Mouse (Mus musculus) lung, postnatal 14 days (tissue): ENCODE measurements around the gene Ifngr2.
"Not testable (repeated sequence)": the region's sequence is repeated elsewhere in the genome, so short reads cannot be mapped to it uniquely, and the experiment has no call there.

Experiments
- DNase-seq: peaks from one replicate; pipeline ENCODE4 v3.0.0; 2021

Gene Ifngr2

DNA sequence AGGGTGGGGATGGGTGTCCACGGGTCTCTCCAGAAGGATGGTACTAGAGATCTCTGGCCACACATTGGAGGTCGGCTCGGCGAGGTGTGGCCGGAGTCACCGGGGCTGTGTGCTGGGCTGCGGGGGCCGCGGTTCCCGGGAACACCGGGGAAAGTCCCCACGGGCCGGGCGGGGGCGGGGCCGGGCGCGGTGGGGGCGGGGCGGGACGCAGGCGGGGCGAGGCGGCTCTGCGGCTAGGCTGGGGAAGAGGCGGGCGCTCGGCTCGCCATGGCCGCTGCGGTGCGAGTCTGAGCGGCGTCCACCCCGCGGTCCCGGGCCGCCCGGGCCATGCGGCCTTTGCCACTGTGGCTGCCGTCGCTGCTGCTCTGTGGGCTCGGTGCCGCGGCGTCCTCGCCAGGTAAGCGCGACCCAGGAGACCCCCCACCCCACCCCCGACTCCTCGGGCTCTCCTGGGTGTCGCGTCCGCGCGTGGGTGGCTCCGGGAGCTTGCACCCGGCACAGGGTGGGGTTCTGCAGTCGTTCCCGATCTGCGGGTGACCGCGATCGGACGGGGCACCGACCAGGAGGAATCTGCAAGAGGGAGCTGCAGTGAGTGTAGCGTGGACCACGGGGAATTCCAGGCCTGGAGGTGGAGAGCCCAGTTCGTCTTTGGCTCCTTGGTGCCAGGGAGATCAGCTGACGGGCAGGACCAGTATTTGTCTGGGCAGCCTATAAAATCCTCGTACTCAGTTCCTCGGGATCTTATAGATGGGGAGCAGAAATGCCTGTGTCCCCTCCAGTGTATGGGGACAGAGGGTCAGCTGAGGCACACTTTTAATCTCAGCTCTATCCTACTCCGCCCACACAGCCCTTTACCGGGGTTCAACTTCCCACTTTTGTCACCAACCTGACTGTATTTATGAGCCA, at the start of gene Ifngr2:
Ifngr2 (plus strand) TSS at position 237 of the 906 bp plus-strand sequence.
- peak; percentile 79 for DNase-seq

DNA sequence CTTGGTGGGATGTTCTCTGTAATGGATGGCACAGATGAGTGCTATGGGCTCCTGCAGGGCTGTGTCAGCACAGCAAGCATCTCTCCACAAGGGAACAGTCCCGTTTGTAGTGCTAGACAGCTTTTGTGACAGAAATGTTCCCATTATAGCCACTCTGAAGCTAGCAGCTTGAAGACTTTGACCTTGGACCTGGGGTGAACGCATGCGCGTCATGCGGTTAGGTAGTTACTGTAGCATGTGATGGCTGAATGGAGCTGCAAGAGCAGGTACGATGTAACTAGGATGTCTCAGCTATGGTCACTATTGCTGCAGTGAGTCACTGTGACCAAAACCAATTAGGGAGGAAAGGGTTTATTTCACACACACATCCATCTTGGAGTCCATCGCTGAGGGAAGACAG, 48.8 kb upstream of the Ifngr2 start:
- DNase-seq: no peak

DNA sequence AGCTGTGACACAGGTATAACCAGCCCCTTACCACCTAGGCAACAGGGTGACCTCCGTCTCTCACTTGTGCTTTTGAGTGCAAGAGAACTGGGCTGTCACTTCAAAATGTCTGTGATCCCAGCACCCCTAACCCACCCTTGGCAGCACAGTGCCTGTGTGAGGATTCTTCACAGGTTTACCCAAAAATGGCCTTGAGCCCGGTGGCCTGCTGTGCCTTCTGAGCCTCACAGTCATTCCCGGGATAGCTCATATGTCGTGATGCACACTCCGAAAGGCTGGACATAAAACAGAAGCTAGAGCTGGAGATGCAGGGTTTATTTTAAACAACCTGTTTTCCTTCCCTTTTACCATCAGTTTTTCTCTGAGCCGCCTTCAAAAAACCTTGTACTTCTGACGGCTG, 42.2 kb upstream of the Ifngr2 start:
- DNase-seq: no peak

GRCm38 (mm10) chr16:91505116-91505601, 41.7 kb upstream of the Ifngr2 start:
- no peak for DNase-seq

DNA sequence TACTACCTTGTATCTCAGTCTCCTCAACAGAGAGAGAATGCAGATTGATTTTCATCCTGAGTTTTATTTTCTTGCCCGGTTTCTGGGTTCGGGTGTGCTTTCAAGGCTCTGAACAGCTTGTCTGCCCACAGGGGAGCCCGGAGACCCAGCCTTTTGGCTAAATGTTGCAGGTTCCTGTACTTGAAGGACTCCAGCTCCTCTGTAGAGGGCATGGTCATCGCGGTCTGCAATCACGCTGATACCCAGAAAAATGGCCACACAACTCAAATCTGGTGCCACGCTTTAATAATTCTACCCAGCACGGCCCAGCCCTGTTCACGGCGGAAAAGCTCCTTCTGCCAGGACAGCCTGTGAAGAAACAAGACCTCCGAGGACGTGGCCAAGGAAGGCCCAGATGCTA, 40.5 kb upstream of the Ifngr2 start:
- no peak for DNase-seq

DNA sequence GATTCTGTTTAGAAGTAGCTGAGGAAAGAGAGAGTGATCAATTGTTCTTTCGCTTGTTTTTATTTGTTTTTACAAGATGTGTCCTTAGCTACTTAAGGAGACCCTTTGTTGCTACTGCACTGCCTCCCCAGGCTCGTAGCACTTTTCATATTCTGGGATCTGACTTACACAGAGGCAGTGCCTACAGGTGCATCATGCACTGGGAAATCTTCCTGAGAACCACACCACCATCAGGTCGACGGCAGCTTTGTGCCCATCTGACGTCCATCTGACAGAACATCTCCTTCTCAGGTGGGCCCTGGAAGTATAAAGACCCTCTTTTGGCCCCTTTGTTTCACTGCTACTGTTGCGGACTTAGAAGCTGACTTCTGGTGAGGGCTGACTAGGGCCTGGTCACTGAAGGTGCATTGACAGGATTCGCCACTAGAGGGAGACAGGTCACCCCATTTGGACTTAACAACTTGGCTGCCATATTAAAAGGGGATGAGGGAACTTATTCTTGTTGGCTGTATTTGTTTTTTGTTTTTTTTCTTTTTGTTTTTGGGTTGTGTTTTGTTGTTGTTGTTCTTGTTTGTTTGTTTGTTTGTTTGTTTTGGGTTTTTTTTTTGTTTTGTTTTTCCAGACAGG, 34.6 kb upstream of the Ifngr2 start:
- peak; percentile 90 for DNase-seq

- DNase-seq: no peak
Observed at GRCm38 (mm10) chr16:91513099-91513498, 33.8 kb upstream of the Ifngr2 start.

DNA sequence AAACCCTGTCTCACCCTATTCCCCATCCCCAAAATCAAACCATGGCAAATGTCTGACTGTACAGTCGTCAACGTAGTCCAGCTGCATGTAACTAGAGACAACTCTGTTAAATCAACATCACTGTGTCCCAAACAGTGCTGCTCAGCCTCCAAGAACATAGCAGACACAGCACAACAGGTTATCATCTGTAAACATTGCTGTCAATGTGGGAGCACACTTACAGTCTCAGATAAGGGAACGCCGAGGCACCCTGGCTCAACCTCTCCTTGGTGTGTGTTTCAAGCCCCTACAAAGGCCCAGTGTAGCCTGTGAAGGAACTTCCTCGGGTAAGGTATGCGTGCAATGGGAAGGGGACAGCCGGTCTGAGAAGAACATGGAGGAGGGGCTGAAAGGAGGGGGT, 29.9 kb upstream of the Ifngr2 start:
- no peak for DNase-seq

GRCm38 (mm10) chr16:91522040-91522439, 24.8 kb upstream of the Ifngr2 start:
- no peak for DNase-seq

DNA sequence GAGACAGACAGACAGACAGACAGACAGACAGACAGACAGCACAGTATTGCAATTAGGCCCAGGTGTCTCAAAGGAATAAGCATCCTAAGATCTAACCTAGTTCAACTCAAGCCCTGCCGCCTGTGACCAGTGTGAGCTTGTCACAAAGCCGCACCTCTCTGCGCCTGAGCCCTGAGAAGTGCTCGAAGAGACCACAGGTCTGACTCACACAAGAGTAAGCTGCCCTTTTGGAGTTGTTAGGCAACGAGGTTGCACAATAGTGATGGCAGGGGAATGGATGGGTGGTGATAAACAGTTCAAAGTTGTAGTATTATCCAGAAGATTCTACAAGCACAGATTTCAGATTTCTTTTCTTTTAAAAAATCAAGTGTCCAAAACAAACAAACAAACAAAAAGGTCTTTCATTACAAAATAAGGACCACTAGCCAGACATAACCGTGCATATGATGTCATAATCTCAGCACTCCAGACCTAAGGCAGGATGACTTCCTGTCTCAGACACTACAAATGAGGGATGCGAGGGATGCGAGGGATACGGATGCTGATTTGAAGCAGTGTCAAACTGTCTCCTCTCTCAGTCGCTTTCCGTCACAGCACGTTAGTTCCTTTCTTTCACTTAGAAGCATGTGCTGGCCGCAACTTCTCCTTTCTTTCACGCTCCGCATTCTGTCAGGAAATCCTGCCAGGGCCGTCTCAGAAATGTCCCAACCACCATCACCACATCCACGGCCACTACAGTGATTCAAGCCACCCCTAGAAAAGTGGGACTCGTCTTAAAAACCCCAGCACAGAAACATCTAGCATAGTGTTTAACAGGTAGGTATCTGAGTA, 24.2 kb upstream of the Ifngr2 start:
- peak; percentile 60 for DNase-seq

DNA sequence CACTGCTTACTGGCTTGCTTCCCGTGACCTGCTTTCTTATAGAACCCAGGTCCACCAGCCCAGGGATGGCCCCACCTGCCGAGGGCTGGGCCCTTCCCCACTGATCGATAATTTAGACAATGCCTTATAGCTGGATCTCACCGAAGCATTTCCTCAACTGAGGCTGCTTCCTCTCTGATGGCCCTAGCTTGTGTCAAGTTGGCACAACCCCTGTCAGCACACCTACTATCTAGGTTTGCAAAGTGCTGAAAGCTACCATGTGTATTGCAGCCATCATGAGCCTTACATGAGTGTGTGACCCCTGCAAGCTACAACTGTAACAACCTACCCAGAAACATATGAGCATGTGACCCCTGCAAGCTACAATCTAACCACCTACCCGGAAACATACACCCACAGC, 22.7 kb upstream of the Ifngr2 start:
- no peak for DNase-seq

GRCm38 (mm10) chr16:91526274-91526673, 20.6 kb upstream of the Ifngr2 start:
- no peak for DNase-seq

- DNase-seq: peak; percentile 65
Observed at GRCm38 (mm10) chr16:91527051-91527450, 19.8 kb upstream of the Ifngr2 start.

DNA sequence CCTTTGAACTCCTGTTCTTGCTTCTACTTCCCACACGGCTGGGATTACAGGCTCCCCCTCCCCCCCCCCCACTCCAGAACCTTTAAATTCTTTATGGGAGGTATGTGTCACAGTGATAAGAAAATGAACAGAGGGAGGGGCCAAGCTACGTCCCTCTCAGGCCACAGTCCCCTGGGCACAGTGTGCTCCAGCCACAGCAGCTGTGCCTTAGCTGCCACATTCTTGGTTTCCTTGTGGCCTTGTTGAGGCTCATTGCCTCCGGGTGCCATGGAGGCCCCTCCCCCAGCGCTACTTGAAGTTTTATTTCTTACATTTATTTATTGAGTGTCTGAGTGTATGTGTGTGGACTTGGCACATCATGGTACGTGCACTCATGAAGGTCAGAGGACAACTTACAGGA, 19.4 kb upstream of the Ifngr2 start:
- no peak for DNase-seq

GRCm38 (mm10) chr16:91528578-91528977, 18.3 kb upstream of the Ifngr2 start:
- no peak for DNase-seq

- not testable (repeated sequence) for DNase-seq
Observed at GRCm38 (mm10) chr16:91530830-91531229, 16.0 kb upstream of the Ifngr2 start.

GRCm38 (mm10) chr16:91531856-91532255, 15.0 kb upstream of the Ifngr2 start:
- no peak for DNase-seq

GRCm38 (mm10) chr16:91532429-91532828, 14.4 kb upstream of the Ifngr2 start:
- no peak for DNase-seq

GRCm38 (mm10) chr16:91533097-91534001, 13.5 kb upstream of the Ifngr2 start:
- DNase-seq: no peak

DNA sequence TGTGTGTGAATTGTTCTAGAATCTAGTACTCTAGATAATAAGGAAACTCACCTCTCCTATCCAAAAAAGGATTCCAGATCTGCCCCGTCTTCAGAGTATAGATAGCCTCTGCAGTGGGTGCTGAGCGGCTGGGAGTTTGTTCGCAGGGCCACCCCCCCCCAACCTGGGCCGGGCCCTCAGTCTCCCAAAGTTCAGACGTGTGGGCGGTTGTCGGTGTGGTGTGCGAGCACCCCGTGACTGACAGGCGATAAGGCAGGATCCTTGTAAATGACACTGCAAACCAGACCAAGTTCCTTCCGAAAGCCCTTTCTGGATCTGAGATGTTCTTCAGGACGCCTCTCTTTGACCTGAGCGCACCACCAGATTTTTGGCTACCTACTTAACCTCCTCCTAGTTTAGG, 12.4 kb upstream of the Ifngr2 start:
- DNase-seq: no peak

DNA sequence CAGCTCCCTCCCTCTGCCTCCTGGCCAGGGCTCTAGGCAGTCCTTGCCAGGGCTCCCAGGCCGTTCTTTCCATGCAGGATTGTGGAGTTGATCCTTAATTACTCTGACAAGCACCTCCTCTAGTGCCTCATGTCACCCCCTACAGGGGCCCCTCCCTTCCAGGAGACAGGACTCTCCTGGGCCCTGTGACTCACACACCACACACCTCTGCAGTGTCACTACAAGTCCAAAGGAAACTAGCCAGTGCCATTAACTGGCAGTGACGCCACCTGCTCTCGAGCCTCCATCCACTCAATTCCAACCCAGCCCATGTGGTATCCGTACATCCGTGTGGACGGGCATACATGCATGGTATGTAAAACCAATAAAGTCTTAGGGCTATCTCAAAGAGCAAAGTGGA, 12.0 kb upstream of the Ifngr2 start:
- no peak for DNase-seq

DNA sequence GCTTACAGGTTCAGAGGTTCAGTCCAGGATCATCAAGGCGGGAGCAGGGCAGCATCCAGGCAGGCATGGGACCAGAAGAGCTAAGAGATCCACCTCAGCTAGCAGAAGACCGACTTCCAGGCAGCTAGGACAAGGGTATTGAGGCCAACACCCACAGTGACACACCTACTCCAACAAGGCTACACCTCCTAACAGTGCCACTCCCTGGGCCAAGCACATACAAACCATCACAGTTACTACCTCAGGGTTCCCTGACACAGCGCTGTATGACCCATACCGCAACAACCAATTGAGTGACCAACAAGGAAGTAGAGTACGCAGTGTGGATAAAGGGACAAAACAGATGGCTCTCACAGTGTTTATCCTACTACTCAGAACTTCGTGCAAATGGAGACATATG, 10.5 kb upstream of the Ifngr2 start:
- no peak for DNase-seq
